Mouse (Mus musculus) cerebellum, adult 2 months (tissue): Measurements from ENCODE around the gene Tank.

Experiments used
- CTCF ChIP-seq: fragments of 200-500 bp; IDR thresholded peaks from 2 replicates; pipeline ENCODE4 v1.5.1; 2011; ENCODE audit warnings: low read depth, mild to moderate bottlenecking, control low read depth, low read length, moderate library complexity, borderline replicate concordance; ENCODE audit not compliant: insufficient read depth
- POLR2A ChIP-seq: fragments of 200-500 bp; IDR thresholded peaks from 2 replicates; pipeline ENCODE4 v1.6.1; 2011; ENCODE audit warnings: low read length, control low read depth, borderline replicate concordance; ENCODE audit not compliant: insufficient read depth

- TF ChIP-seq CTCF (no peak), POLR2A (no peak)
Observed at GRCm38 (mm10) chr2:61578433-61578832, at the start of gene Tank.
